Mouse (Mus musculus) hindbrain, embryonic 13.5 days (tissue): ENCODE results near the gene Rtn4r. TPM values are rescaled to one million over a fixed set of nuclear protein-coding genes. Genes with fewer than 3 reads are reported as not detected.
A peak's percentile ranks its signal among the peaks of the same experiment; 100 is the strongest.

Experiments used
- ATAC-seq: fragments of 200-750 bp; cut with Nextera tagmentation; 2 replicates; pipeline ENCODE4 v1.8.0; 2017; ENCODE audit warnings: moderate TSS enrichment; ENCODE audit not compliant: low FRiP score
- H3K27ac ChIP-seq: fragments of 300-500 bp; sonication (generic); 2 replicates; pipeline ENCODE4 v1.5.1; 2015; ENCODE audit warnings: inconsistent platforms, mild to moderate bottlenecking, moderate library complexity
- H3K27me3 ChIP-seq: fragments of 300-500 bp; sonication (generic); 2 replicates; pipeline ENCODE4 v1.6.1; 2015; ENCODE audit warnings: mild to moderate bottlenecking, inconsistent platforms
- H3K36me3 ChIP-seq: fragments of 300-500 bp; sonication (generic); 2 replicates; pipeline ENCODE4 v1.6.1; 2015; ENCODE audit warnings: mild to moderate bottlenecking, inconsistent platforms
- H3K4me1 ChIP-seq: fragments of 300-500 bp; sonication (generic); replicated peaks from 2 replicates; pipeline ENCODE4 v1.6.1; 2015; ENCODE audit warnings: inconsistent platforms
- H3K4me2 ChIP-seq: fragments of 300-500 bp; sonication (generic); 2 replicates; pipeline ENCODE4 v1.6.1; 2015; ENCODE audit warnings: inconsistent platforms, mild to moderate bottlenecking, moderate library complexity
- H3K4me3 ChIP-seq: fragments of 300-500 bp; sonication (generic); 2 replicates; pipeline ENCODE4 v1.5.1; 2015; ENCODE audit warnings: mild to moderate bottlenecking, inconsistent platforms
- H3K9ac ChIP-seq: fragments of 300-500 bp; sonication (generic); 2 replicates; pipeline ENCODE4 v1.6.1; 2015; ENCODE audit warnings: mild to moderate bottlenecking, inconsistent platforms
- H3K9me3 ChIP-seq: fragments of 300-500 bp; sonication (generic); 2 replicates; pipeline ENCODE4 v1.6.1; 2016; ENCODE audit warnings: inconsistent platforms
- WGBS: fragments of 180-500 bp; shearing (Covaris S2); methylation state at CpG from one replicate; pipeline ENCODE4 v1.1.7; 2015; 5-methylcytosine and 5-hydroxymethylcytosine counted together
- polyA plus RNA-seq: library from polyadenylated mRNA; unstranded; fragments of >200 nt; fragmentation: Nextera tagmentation; extraction: Ambion mirVana; gene quantifications from 2 replicates; pipeline ENCODE4 v1.2.1, GENCODE M21; 2015

The Rtn4r gene
- polyA plus RNA-seq, 1 experiment from 2014 or later: 14.0 TPM

DNA sequence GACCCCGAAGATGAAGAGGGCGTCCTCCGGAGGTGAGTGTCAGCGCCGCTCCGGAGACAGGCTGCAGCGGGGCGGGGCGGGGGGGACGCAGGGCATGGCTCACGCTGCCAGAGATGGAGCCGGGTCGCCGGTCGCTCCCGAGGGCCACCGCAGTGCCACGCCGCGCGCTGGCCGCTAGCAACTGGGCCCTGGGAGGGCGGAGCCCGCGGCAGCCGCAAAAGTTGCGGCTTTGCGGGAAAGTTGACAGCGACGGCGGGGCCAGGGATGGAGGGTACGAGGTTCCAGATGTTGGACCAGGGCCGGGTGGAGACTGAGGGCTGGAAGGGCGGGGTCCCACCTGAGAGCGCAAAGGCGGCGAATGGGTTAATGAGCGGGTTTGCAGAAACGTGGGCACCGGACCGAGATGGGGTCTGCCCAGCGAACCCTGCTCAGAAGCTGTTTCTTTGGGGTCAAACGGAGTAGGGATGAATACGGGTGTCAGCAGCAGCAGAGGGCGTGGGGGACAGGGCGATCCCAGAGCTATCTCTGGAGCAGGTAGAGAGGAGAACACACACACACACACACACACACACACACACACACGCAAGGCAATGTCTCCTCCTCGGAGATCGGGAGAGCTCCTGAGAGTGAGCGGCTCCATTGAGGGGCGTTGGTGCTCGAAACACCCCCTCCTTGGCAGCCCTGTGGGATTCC lies 575 bp downstream of the Rtn4r start:
- H3K27me3 ChIP-seq: peaks cover 46% of the 10 kb centered on the region
- H3K4me1 ChIP-seq: peaks cover 40% of the 10 kb centered on the region
- peak overlapping the region; percentile 77 for H3K4me3 ChIP-seq
- H3K27ac ChIP-seq: peak overlapping the region; percentile 89
- peak overlapping the region; percentile 91 for H3K9ac ChIP-seq
- no peaks in the 10 kb centered on the region for H3K9me3 ChIP-seq
- H3K36me3 ChIP-seq: no peaks in the 10 kb centered on the region
- H3K4me2 ChIP-seq: peak overlapping the region; percentile 73
- ATAC-seq: peak; percentile 32
- 2% methylated on average over 52 of the region's 52 CpGs for WGBS

DNA sequence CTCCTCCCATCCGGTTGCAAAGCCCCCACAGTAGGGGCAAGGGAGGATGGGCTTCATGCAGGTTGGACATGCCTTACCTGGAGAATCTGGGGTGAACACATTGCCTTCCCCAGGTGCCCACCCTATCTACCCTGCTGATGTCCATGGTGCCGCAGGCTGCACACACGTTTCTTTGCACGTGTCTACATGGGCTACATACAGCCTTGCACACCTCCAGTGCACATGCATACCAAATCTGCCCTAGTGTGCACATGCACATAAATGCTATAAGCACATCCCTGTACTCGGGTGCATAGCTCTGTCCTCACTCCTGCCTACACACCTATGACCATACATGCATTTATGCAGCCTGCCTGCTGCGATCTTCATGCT lies 1.1 kb downstream of the Rtn4r start:
- WGBS: 58% methylated on average over 6 of the region's 6 CpGs

DNA sequence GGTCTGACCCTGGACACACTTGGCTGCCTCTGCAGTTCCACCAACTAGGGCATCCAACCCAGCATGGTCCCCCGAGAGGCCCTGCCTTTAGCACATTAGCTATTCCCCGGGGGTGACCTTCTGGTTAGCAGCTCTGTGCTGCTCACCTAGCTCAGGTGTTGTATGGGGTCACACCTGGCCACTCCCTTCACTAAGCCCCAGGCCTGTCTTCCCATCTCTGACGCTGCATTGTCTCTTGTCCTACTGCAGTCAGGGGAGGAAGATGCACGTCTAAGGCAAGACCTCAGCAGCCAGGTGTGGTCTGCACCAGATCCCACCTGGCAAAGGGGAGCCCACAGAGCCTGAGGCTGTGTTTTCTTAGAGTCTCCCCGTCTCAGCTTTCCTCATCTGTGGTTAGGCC lies 2.0 kb downstream of the Rtn4r start:
- no peaks in the 10 kb centered on the region for H3K36me3 ChIP-seq
- H3K9ac ChIP-seq: peak overlapping the region; percentile 91
- H3K27ac ChIP-seq: no peak overlapping the region
- peak overlapping the region; percentile 77 for H3K4me3 ChIP-seq
- peaks cover 49% of the 10 kb centered on the region for H3K27me3 ChIP-seq
- H3K4me1 ChIP-seq: peaks cover 40% of the 10 kb centered on the region
- 76% methylated on average over 5 of the region's 5 CpGs for WGBS
- ATAC-seq: no peak
- H3K9me3 ChIP-seq: no peaks in the 10 kb centered on the region
- H3K4me2 ChIP-seq: peak overlapping the region; percentile 73

More for the DNA sequence above, 1.1 kb downstream of the Rtn4r start:
- ATAC-seq: peak; percentile 11; the same call in 1 of the 2 replicates
- no peaks in the 10 kb centered on the region for H3K9me3 ChIP-seq
- peak overlapping the region; percentile 77 for H3K4me3 ChIP-seq
- peak overlapping the region; percentile 91 for H3K9ac ChIP-seq
- peak overlapping the region; percentile 73 for H3K4me2 ChIP-seq
- H3K27ac ChIP-seq: 0 out of 2 replicates have a peak overlapping the region, but pooled peaks have one; percentile 89
- H3K27me3 ChIP-seq: peaks cover 46% of the 10 kb centered on the region
- peaks cover 40% of the 10 kb centered on the region for H3K4me1 ChIP-seq
- no peaks in the 10 kb centered on the region for H3K36me3 ChIP-seq

DNA sequence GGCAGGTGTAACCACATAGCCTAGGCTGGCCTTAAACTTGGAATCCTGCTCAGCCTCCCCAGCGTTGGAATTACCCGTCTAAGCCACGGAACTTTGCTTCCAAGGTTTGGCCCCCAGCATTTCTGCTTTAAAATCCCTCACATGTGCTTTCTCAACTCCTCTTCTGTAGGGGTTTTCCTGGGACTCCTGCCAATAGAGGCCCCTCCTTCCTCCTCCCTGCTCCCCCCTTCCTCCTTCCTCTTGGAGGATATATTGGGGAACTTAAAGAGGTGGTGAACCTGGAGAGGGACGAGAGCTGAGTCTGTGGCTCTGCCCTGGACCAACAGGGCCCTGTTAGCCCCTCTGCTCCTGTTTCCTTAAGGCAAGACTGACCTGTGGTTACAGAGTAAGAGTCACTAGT lies 2.8 kb downstream of the Rtn4r start:
- ATAC-seq: no peak
- no peak overlapping the region for H3K9ac ChIP-seq
- H3K27me3 ChIP-seq: peaks cover 46% of the 10 kb centered on the region
- peak overlapping the region; percentile 25; the same call in 1 of the 2 replicates for H3K4me2 ChIP-seq
- H3K36me3 ChIP-seq: no peaks in the 10 kb centered on the region
- H3K4me3 ChIP-seq: no peak overlapping the region
- WGBS: 56% methylated on average over 4 of the region's 4 CpGs
- 0 out of 2 replicates have a peak overlapping the region, but pooled peaks have one; percentile 40 for H3K27ac ChIP-seq
- peaks cover 42% of the 10 kb centered on the region for H3K4me1 ChIP-seq
- H3K9me3 ChIP-seq: no peaks in the 10 kb centered on the region

DNA sequence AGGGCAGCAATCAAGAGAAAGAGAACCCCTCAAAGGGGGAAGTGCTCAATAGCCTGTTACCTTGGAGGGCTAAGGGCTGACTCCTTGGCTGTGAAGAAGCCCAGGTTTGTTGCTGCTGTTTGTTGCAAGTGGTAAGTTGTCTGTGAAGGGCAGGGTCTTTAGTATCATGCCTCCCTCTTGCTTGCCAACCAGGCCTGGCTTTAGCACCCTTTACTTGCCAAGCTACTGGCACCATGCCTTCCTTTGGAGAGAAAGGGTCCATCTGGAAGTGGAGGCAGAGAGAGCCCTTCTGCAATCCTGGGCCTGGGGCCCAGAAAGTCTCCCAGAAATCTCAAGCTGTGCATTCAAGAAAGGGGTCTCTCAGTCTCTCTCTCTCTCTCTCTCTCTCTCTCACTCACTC lies 3.3 kb downstream of the Rtn4r start:
- peaks cover 42% of the 10 kb centered on the region for H3K27me3 ChIP-seq
- 0 out of 2 replicates have a peak overlapping the region, but pooled peaks have one; percentile 40 for H3K27ac ChIP-seq
- H3K4me2 ChIP-seq: peak overlapping the region; percentile 25; the same call in 1 of the 2 replicates
- peaks cover 46% of the 10 kb centered on the region for H3K4me1 ChIP-seq
- H3K36me3 ChIP-seq: no peaks in the 10 kb centered on the region
- no peak for ATAC-seq
- no peak overlapping the region for H3K4me3 ChIP-seq
- H3K9ac ChIP-seq: no peak overlapping the region
- no peaks in the 10 kb centered on the region for H3K9me3 ChIP-seq

DNA sequence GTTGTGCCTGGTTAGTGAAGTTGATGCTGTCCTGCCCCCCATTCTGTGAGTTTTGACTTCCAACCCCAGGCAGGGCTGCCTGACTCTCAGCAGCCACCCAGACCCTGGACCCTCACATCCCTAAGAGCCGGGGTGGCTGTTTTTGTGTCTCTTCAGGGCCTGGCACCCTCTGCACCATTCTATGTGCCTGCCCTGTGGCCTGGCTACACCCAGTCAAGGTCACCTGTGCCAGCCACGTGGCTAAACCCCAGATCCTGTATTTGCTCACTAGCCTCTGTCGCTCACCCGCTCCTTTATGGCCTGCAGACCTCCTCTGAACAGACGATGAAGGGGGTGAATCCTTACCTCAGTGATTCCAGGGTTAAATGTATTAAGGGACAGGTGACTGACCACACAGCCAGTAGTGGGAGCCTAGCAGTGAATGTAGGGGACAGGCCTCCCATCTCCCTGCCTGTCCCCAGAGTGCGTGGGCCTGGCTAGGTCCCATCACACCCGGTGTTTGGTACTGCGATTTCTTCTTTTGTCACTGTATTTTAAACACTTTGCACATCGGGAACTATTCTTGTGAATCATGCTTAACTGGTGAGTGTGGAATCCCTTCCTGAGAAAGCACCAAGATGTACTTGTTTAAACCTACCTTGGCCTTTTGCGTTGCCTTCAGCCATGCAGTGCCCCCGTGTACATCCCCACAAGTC lies 4.0 kb downstream of the Rtn4r start:
- Histone ChIP-seq H3K4me2 (no peak overlapping the region), H3K27ac (no peak overlapping the region), H3K9ac (no peak overlapping the region), H3K4me3 (no peak overlapping the region), H3K9me3 (no peaks in the 10 kb centered on the region), H3K27me3 (peaks cover 35% of the 10 kb centered on the region), H3K4me1 (peaks cover 51% of the 10 kb centered on the region), H3K36me3 (no peaks in the 10 kb centered on the region; the same call in 1 of the 2 replicates)
- ATAC-seq: no peak
- 89% methylated on average over 11 of the region's 11 CpGs for WGBS

DNA sequence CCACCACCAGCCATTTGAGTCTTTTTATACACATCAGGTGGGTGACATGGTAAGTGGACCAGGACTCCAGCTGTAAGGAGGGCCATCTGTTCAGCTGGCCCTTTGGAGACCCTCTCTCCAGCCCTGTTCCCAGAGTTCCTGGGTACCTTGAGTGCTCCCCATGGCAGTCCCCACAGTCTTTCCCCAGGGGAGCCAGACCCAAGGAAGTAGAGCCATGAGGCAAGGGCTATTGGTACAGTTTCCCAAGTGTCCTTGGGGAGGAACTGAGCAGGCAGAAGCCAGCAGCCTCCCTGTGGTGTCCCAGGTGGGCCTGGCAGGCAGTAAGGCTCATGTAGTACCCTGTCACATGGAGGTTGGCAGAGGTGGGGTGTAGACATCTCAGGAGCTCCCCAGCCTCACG lies 4.6 kb downstream of the Rtn4r start:
- H3K4me1 ChIP-seq: peaks cover 46% of the 10 kb centered on the region
- no peak overlapping the region for H3K27ac ChIP-seq
- peaks cover 29% of the 10 kb centered on the region for H3K27me3 ChIP-seq
- no peaks in the 10 kb centered on the region; the same call in none of the 2 replicates for H3K36me3 ChIP-seq
- ATAC-seq: no peak
- no peak overlapping the region for H3K4me3 ChIP-seq
- no peak overlapping the region for H3K9ac ChIP-seq
- WGBS: 82% methylated on average over 1 of the region's 1 CpGs
- no peak overlapping the region for H3K4me2 ChIP-seq
- H3K9me3 ChIP-seq: no peaks in the 10 kb centered on the region

DNA sequence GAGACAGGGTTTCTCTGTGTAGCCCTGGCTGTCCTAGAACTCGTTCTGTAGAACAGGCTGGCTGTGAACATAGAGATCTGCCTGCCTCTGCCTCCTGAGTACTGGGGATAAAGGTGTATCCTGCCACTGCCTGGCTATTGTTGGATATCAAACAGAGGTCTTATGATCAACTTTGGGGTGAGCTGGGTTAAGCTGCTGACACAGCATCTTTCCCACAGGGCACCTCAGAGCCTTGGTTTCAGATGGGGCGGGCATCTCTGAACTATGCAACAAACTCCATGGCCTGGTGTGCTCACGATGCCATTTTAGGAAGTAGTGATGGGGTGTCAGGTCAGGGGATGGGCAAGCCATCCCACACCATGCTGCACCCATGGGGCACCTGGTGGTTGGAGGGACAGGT lies 5.1 kb downstream of the Rtn4r start:
- H3K4me1 ChIP-seq: peaks cover 45% of the 10 kb centered on the region
- ATAC-seq: no peak
- no peak overlapping the region for H3K4me2 ChIP-seq
- no peaks in the 10 kb centered on the region; the same call in none of the 2 replicates for H3K36me3 ChIP-seq
- peaks cover 29% of the 10 kb centered on the region for H3K27me3 ChIP-seq
- WGBS: 84% methylated on average over 3 of the region's 3 CpGs
- H3K9ac ChIP-seq: no peak overlapping the region
- no peak overlapping the region for H3K27ac ChIP-seq
- H3K9me3 ChIP-seq: no peaks in the 10 kb centered on the region
- H3K4me3 ChIP-seq: no peak overlapping the region

DNA sequence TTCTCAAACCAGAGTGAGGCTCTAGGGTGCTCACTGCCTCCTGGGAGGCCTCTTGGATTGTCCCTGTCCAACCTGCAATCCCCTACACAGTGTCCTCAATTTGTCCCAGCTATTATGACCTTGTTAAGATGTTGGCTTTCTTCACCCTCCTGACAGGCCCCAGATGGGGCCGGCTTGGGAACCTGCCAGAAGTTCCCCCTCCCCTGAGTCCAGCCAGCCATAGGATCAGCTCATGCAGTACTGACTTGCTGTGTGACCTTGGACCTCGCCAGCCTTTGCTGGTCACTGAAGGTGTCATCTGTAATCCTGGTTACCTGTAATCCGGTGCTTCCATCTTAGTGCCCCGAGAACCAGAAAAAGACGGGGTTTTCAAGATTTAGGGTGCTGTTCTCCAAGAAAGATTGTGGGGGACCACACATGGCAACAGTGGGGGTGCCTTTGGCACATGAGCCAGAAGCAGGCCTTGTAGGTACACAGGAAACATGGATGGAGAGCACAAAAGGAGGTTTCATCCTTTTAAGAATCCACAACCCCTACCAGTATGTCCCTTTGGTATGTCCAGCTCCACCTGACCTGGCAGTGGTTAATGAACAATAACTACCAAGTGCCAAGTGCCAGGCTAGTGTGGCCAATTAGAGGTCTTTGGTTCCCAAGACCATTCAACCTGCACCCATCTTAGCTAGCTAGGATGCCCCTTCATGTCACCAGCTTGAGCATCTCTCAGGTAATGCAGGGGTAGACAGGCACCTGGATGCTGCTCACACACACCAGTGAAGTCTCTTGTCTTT lies 5.9 kb downstream of the Rtn4r start:
- H3K9ac ChIP-seq: no peak overlapping the region
- H3K36me3 ChIP-seq: no peaks in the 10 kb centered on the region; the same call in none of the 2 replicates
- H3K4me2 ChIP-seq: no peak overlapping the region
- peaks cover 39% of the 10 kb centered on the region for H3K4me1 ChIP-seq
- no peak overlapping the region for H3K4me3 ChIP-seq
- WGBS: 90% methylated on average over 5 of the region's 5 CpGs
- no peaks in the 10 kb centered on the region for H3K9me3 ChIP-seq
- ATAC-seq: no peak
- H3K27me3 ChIP-seq: peaks cover 24% of the 10 kb centered on the region
- no peak overlapping the region for H3K27ac ChIP-seq

DNA sequence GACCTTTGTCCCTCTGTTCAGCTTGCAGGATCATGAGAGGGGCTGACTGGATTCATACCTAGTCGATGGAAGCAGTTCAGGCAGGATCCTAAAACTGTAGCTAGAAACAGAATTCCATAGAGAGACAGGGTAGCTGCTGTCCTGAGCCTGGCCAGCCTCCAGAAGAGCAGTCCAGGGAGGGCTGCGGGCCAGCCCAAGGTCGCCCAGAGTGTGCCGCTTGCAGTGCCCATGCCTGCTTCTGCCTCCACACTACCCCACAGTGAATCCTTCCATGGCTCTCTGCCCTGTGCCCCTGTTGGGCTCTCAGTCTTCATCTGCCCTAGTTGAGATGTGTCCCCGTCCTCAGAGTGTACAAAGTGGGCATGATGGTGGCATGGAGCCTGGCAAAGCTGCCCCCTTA lies 7.8 kb downstream of the Rtn4r start:
- Histone ChIP-seq H3K9me3 (no peaks in the 10 kb centered on the region), H3K4me1 (peaks cover 22% of the 10 kb centered on the region), H3K36me3 (no peaks in the 10 kb centered on the region; the same call in none of the 2 replicates), H3K27ac (no peak overlapping the region), H3K9ac (no peak overlapping the region), H3K4me3 (no peak overlapping the region), H3K27me3 (0 out of 2 replicates have a peak, but pooled peaks cover 9% of the 10 kb centered on the region), H3K4me2 (no peak overlapping the region)
- ATAC-seq: no peak
- 86% methylated on average over 5 of the region's 5 CpGs for WGBS

DNA sequence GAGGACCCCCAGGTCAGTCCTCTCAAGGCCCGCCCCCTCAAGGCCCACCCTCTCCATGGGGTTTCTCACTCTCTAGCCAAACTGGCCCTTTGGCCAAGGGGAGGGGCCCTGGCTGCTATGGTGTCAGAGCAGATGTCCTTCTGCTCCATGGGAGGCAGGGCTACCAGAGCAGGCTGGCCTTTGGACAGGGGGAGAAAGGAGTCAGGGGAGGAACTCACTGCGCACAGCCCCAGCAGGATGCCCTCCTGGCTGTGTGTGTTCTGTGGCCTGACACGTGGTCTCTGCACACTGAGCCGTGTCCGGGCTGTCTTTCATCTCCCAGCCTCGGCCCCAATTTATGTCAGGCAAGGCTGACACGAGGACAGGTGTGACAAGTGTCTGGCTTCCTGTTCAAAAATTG lies 8.6 kb downstream of the Rtn4r start:
- H3K4me2 ChIP-seq: no peak overlapping the region
- peaks cover 14% of the 10 kb centered on the region for H3K4me1 ChIP-seq
- H3K27ac ChIP-seq: no peak overlapping the region
- no peaks in the 10 kb centered on the region; the same call in none of the 2 replicates for H3K36me3 ChIP-seq
- H3K9ac ChIP-seq: no peak overlapping the region
- 56% methylated on average over 7 of the region's 7 CpGs for WGBS
- 0 out of 2 replicates have a peak, but pooled peaks cover 6% of the 10 kb centered on the region for H3K27me3 ChIP-seq
- ATAC-seq: no peak
- no peaks in the 10 kb centered on the region for H3K9me3 ChIP-seq
- no peak overlapping the region for H3K4me3 ChIP-seq

DNA sequence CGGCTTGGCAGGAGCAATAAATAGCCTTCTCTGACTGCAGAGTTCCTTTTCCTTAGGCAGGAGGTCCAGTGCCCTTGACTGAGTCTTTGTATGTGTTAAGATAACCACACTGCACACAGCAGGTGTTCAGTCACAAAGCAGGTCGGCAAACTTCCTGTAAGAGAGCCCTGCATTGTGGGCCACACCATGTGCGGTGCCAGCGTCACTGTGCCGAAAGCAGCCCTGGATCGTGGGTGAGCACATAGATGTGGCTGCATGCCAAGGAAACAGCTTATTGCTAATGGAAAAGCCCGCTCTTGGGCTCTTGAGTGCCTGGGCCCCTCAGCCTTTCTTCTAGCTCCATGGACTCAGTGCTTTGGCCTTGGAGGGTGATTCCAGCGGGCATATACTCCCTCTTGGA lies 16.8 kb downstream of the Rtn4r start:
- Histone ChIP-seq H3K9ac (0 out of 2 replicates have a peak overlapping the region, but pooled peaks have one; percentile 15), H3K36me3 (no peaks in the 10 kb centered on the region), H3K9me3 (no peaks in the 10 kb centered on the region), H3K4me1 (peaks cover 55% of the 10 kb centered on the region), H3K27me3 (no peaks in the 10 kb centered on the region), H3K4me3 (no peak overlapping the region), H3K4me2 (no peak overlapping the region), H3K27ac (peak overlapping the region; percentile 66; the same call in 1 of the 2 replicates)
- WGBS: 68% methylated on average over 8 of the region's 8 CpGs
- no peak for ATAC-seq
